Mouse (Mus musculus): ENCODE results near the gene Parvg.

Parvg gene

GRCm38 (mm10) chr15:84388698-84389131 is 64.9 kb downstream of the Parvg start:
- in situ Hi-C loops (cut with MboI; ENCODE audit: low pct_unique_long_range_greater_than_20kb in 1 of 2, low sequenced_read_pairs in 2 of 2, unreplicated experiment in 1 of 2): no loop called here

GRCm38 (mm10) chr15:84392131-84392530 is 68.3 kb downstream of the Parvg start:
- in situ Hi-C loops (cut with MboI; ENCODE audit: low pct_unique_long_range_greater_than_20kb in 1 of 2, low sequenced_read_pairs in 2 of 2, unreplicated experiment in 1 of 2): no loop called here

Measured in mouse embryonic stem cell (cell line).